18 mouse cellular contexts compared by ENCODE assay signal in genomic region chr1:20836551-20837125, GRCm38 (mm10). TPM values are rescaled to one million over a fixed set of nuclear protein-coding genes. Genes with fewer than 3 reads are reported as not detected.
"Had no signal": no experiment of that assay in that cellular context is flagged by ENCODE, and none has a peak within 500 bp of the region (broad histone marks: within the 10 kb centered on the region; RNA-seq: fewer than 3 reads in every experiment).

No protein-coding gene starts in this region.

- H3K4me2 ChIP-seq: limb, embryonic 12.5 days; liver, embryonic 13.5 days; midbrain, embryonic 15.5 days; neural tube, embryonic 12.5 days; stomach, embryonic 15.5 days had no signal

- H3K4me1 ChIP-seq: limb, embryonic 12.5 days; midbrain, embryonic 15.5 days; neural tube, embryonic 12.5 days; stomach, embryonic 15.5 days had no signal

- H3K27ac ChIP-seq: layer of hippocampus, adult 2 months; limb, embryonic 12.5 days; liver, embryonic 13.5 days; midbrain, embryonic 15.5 days; neural tube, embryonic 12.5 days; stomach, embryonic 15.5 days had no signal

- H3K27me3 ChIP-seq: limb, embryonic 12.5 days; liver, embryonic 13.5 days; midbrain, embryonic 15.5 days; neural tube, embryonic 12.5 days; stomach, embryonic 15.5 days had no signal

- DNase-seq: kidney, adult 11 months; kidney, postnatal 10 days; kidney, postnatal 4 days; liver; liver, embryonic 13.5 days; liver, postnatal 0 days; retina, postnatal 1 day; thymus, adult 2 months; thymus, postnatal 25 days had no signal

- H3K36me3 ChIP-seq: limb, embryonic 12.5 days; liver, embryonic 13.5 days; midbrain, embryonic 15.5 days; neural tube, embryonic 12.5 days; stomach, embryonic 15.5 days had no signal

- H3K9ac ChIP-seq: limb, embryonic 12.5 days; liver, embryonic 13.5 days; liver, postnatal 0 days; midbrain, embryonic 15.5 days; neural tube, embryonic 12.5 days; stomach, embryonic 15.5 days had no signal

- ATAC-seq: liver, postnatal 0 days; midbrain, embryonic 15.5 days had no signal

- H3K9me3 ChIP-seq: liver, embryonic 13.5 days; midbrain, embryonic 15.5 days; neural tube, embryonic 12.5 days; stomach, embryonic 15.5 days had no signal

- H3K4me3 ChIP-seq: layer of hippocampus, adult 2 months; limb, embryonic 12.5 days; liver, embryonic 13.5 days; midbrain, embryonic 15.5 days; neural tube, embryonic 12.5 days; stomach, embryonic 15.5 days had no signal

RNA-seq across cellular contexts. Expression of gene Il17f, which starts 46.2 kb away (rescaled TPM):
- total RNA-seq: monocyte, adult 5-6 weeks had no signal
- polyA plus RNA-seq: intestine, embryonic 14.5 days; kidney, embryonic 14.5 days; limb, embryonic 12.5 days; liver, embryonic 13.5 days; liver, postnatal 0 days; midbrain, embryonic 15.5 days; spleen, adult 2 months had no signal
